8 mouse cellular contexts compared by ENCODE assay signal in the genomic region with DNA sequence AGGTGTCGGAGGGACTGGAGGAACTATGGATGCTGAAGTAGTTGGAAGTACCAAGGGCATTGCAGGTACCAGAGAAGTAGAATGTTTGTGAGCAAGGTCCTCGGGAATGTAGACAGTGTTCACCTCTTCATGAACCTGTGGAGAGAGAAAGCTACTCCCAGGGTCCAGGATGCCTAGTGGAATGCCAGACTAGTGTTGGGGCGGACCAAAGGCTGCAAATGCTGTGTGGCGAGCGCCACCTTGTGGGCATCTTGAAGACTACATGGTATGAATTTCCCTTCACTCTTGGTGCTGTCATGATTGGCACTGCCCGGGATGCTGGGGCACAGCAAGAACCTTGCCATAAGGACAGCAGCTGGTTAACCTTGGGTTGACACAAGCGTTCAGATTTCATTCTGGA. TPM values are rescaled to one million over a fixed set of nuclear protein-coding genes. Genes with fewer than 3 reads are reported as not detected.
DNase-seq lines count a peak whose midpoint lies in the region; ATAC-seq and TF ChIP-seq lines count a peak whose summit lies in the region.

No protein-coding gene starts in this region.

- ATAC-seq in erythroid progenitor cell, adult 5-6 weeks (replicated peaks; ENCODE audit: low FRiP score, poor library complexity, severe bottlenecking): 0 out of 2 replicates have a peak, but pooled peaks have one; percentile 45
- ATAC-seq in lung, embryonic 14.5 days (ENCODE audit: insufficient read depth): peak; percentile 62
- ATAC-seq in activated CD4-positive, CD25-positive, alpha-beta regulatory T cell, adult 4 months: no peak

- H3K9ac ChIP-seq in lung, embryonic 14.5 days: no peak overlapping the region

- no peak overlapping the region for H3K4me3 ChIP-seq in hindbrain, embryonic 10.5 days
- no peak overlapping the region for H3K4me3 ChIP-seq in lung, embryonic 14.5 days (ENCODE audit: low read depth, low read length)

- peak; percentile 99 for TF ChIP-seq CTCF in brain, embryonic 14.5 days (IDR thresholded peaks at IDR 0.05; ENCODE audit: borderline replicate concordance, extremely low read depth, insufficient read depth, insufficient read length)
- TF ChIP-seq CTCF in lung, embryonic 14.5 days (IDR thresholded peaks at IDR 0.05; ENCODE audit: low read depth): peak; percentile 96

- no peak overlapping the region for H3K27ac ChIP-seq in hindbrain, embryonic 10.5 days
- H3K27ac ChIP-seq in lung, embryonic 14.5 days (ENCODE audit: low read depth): no peak overlapping the region

- 11% methylated on average over 7 of the region's 7 CpGs for WGBS in hindbrain, embryonic 10.5 days
- WGBS in lung, embryonic 14.5 days: 11% methylated on average over 7 of the region's 7 CpGs

- no peak for TF ChIP-seq POLR2A in brain, embryonic 14.5 days (IDR thresholded peaks at IDR 0.05; ENCODE audit: borderline replicate concordance, extremely low read depth, insufficient read depth, insufficient read length, poor library complexity, severe bottlenecking)

- peaks cover 100% of the 10 kb centered on the region for H3K27me3 ChIP-seq in hindbrain, embryonic 10.5 days (ENCODE audit: insufficient read depth, poor library complexity, severe bottlenecking)
- H3K27me3 ChIP-seq in lung, embryonic 14.5 days (ENCODE audit: insufficient read depth, low read length): peaks cover 65% of the 10 kb centered on the region

- H3K9me3 ChIP-seq in hindbrain, embryonic 10.5 days: no peaks in the 10 kb centered on the region
- no peaks in the 10 kb centered on the region for H3K9me3 ChIP-seq in lung, embryonic 14.5 days (ENCODE audit: low read depth, low read length)

- no peaks in the 10 kb centered on the region for H3K36me3 ChIP-seq in hindbrain, embryonic 10.5 days
- H3K36me3 ChIP-seq in lung, embryonic 14.5 days (ENCODE audit: insufficient read depth): no peaks in the 10 kb centered on the region

- peak; percentile 74 for DNase-seq in MN1 (ENCODE audit: low spot score)
- peak; percentile 94 for DNase-seq in brain, embryonic 14.5 days (ENCODE audit: low read depth)
- DNase-seq in hindbrain, embryonic 10.5 days (ENCODE audit: low spot score): peak; percentile 80
- DNase-seq in layer of hippocampus, adult 11-12 months (ENCODE audit: low spot score): peak; percentile 69
- DNase-seq in lung, embryonic 14.5 days: peak; percentile 87
- peak; percentile 59 for DNase-seq in retina, adult 2 months (ENCODE audit: low read depth, low spot score)

- H3K4me1 ChIP-seq in hindbrain, embryonic 10.5 days (replicated peaks): peaks cover 39% of the 10 kb centered on the region
- H3K4me1 ChIP-seq in lung, embryonic 14.5 days (ENCODE audit: insufficient read depth): no peaks in the 10 kb centered on the region

- no peak overlapping the region for H3K4me2 ChIP-seq in lung, embryonic 14.5 days

RNA-seq across cellular contexts. Expression of gene Rhcg, which starts 22.6 kb away (rescaled TPM):
- polyA plus RNA-seq in brain, embryonic 14.5 days (2012; rRNA removed): 1.6 and 3.0 TPM in 2 replicates
- total RNA-seq in erythroid progenitor cell, adult 5-6 weeks (2015; ENCODE audit: low replicate concordance): not detected in 2 replicates
- total RNA-seq in erythroid progenitor cell, adult 5-6 weeks (2017; ENCODE audit: low replicate concordance): not detected in 2 replicates
- 0.12 and 0.67 TPM in 2 replicates for polyA plus RNA-seq in hindbrain, embryonic 10.5 days (2016; fragmentation: Nextera tagmentation; extraction: Ambion mirVana)
- polyA plus RNA-seq in lung, embryonic 14.5 days (2014; fragmentation: Nextera tagmentation; extraction: Ambion mirVana): not detected in 2 replicates
- not detected for polyA plus RNA-seq in activated CD4-positive, CD25-positive, alpha-beta regulatory T cell, adult 4 months (2017; shearing (Covaris generic))
